ENCODE assay signal across 8 mouse cellular contexts in the genomic region with DNA sequence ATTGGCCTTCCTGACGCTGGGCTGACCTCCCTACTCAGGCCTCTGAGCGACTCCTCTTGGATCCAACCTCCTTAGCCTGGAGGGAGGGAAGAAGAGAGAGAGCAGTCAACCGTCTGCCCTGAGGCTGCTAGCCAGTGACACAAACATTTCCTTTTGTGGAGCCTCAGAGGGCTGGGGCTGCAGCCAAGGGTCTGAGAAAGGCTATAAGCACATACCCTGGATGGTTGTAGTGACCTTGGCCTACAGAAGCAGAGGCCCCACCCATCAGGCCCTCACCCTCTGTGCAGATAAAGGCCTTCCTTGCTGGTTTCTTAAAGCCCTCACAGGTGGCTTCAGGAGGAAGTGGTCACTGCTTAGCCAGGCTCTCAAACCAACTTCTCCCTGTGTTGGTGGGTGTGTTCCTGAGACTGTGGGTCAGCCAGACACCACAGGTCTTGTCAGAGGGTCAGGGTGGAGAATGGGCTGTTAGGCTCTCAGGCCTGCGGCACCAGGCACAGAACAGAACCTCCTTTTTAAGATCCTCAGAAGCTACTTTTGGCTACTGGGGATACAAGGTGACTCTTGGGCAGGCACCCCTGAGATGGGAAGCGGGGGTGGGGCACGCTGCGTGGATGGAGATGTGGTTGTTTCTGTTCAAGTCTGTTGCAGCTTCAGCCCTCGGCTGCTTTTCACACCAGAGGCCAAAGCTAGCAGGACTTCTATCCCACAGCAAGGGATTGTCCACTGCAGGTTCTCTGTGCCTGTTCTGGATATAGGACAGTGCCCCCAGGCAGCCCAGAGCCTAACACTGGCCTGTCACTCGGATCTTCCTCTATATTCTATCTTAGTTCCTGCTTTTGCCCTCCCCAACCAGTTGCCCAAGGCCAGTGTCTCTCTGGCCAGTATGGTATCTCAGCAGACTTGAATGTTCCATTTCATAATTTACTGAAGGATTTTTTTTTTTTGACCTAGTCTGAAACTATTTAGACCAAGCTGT. TPM values are rescaled to one million over a fixed set of nuclear protein-coding genes. Genes with fewer than 3 reads are reported as not detected.
A peak's percentile ranks its signal among the peaks of the same experiment; 100 is the strongest.
DNase-seq lines count a peak whose midpoint lies in the region; ATAC-seq and TF ChIP-seq lines count a peak whose summit lies in the region.

No protein-coding gene starts in this region.

- peak; percentile 44 for DNase-seq in ovary, adult 18-20 months (ENCODE audit: low spot score)
- DNase-seq in ovary, postnatal 14 days (ENCODE audit: low spot score), result no peak
- DNase-seq in kidney, adult 2 months, result peak; percentile 72
- DNase-seq in lung, postnatal 10 days, result peak; percentile 67
- DNase-seq in layer of hippocampus, postnatal 36 days, result no peak
- DNase-seq in cerebellum, adult 18-20 months, result no peak

- peaks cover 24% of the 10 kb centered on the region for H3K4me1 ChIP-seq in forebrain, embryonic 13.5 days
- H3K4me1 ChIP-seq in kidney, adult 2 months (ENCODE audit: control insufficient read depth, insufficient read depth, low read length), result peaks cover 37% of the 10 kb centered on the region
- H3K4me1 ChIP-seq in stomach, embryonic 14.5 days (ENCODE audit: control insufficient read depth, insufficient read depth, low read length), result peaks cover 31% of the 10 kb centered on the region

- H3K9ac ChIP-seq in forebrain, embryonic 13.5 days, result peak overlapping the region; percentile 50
- H3K9ac ChIP-seq in stomach, embryonic 14.5 days (replicated peaks; ENCODE audit: low read depth, low read length), result no peak overlapping the region

- no peak overlapping the region for H3K4me2 ChIP-seq in forebrain, embryonic 13.5 days
- no peak overlapping the region for H3K4me2 ChIP-seq in stomach, embryonic 14.5 days (replicated peaks; ENCODE audit: low read depth, low read length)

- H3K4me3 ChIP-seq in forebrain, embryonic 13.5 days, result no peak overlapping the region
- no peak overlapping the region for H3K4me3 ChIP-seq in kidney, adult 2 months (ENCODE audit: insufficient read depth, low read depth, low read length)
- no peak overlapping the region for H3K4me3 ChIP-seq in stomach, embryonic 14.5 days (ENCODE audit: low read depth, low read length)

- H3K27me3 ChIP-seq in forebrain, embryonic 13.5 days, result no peaks in the 10 kb centered on the region
- no peaks in the 10 kb centered on the region for H3K27me3 ChIP-seq in kidney, adult 2 months (replicated peaks; ENCODE audit: control insufficient read depth, insufficient read depth, low read length)
- no peaks in the 10 kb centered on the region for H3K27me3 ChIP-seq in stomach, embryonic 14.5 days (ENCODE audit: control insufficient read depth, insufficient read depth, low read length)

- no peaks in the 10 kb centered on the region for H3K9me3 ChIP-seq in forebrain, embryonic 13.5 days (replicated peaks)
- H3K9me3 ChIP-seq in stomach, embryonic 14.5 days (ENCODE audit: control insufficient read depth, low read depth, low read length), result no peaks in the 10 kb centered on the region

- 81% methylated on average over 9 of the region's 9 CpGs for WGBS in forebrain, embryonic 13.5 days
- 59% methylated on average over 9 of the region's 9 CpGs for WGBS in kidney, adult 2 months
- WGBS in stomach, embryonic 14.5 days, result 61% methylated on average over 9 of the region's 9 CpGs

- no peaks in the 10 kb centered on the region for H3K36me3 ChIP-seq in forebrain, embryonic 13.5 days (ENCODE audit: poor library complexity, severe bottlenecking)
- no peaks in the 10 kb centered on the region for H3K36me3 ChIP-seq in kidney, adult 2 months (ENCODE audit: control insufficient read depth, insufficient read depth, low read length)
- H3K36me3 ChIP-seq in stomach, embryonic 14.5 days (ENCODE audit: control insufficient read depth, insufficient read depth, low read length), result no peaks in the 10 kb centered on the region

- no peak for TF ChIP-seq CTCF in kidney, adult 2 months (conservative IDR thresholded peaks at IDR 0.05; ENCODE audit: insufficient read depth, insufficient read length, low read depth, low read length)

- no peak for ATAC-seq in forebrain, embryonic 13.5 days
- no peak for ATAC-seq in stomach, embryonic 14.5 days (ENCODE audit: insufficient number of reproducible peaks, insufficient read depth, low FRiP score, low read depth)

- H3K27ac ChIP-seq in forebrain, embryonic 13.5 days, result peak overlapping the region; percentile 25
- H3K27ac ChIP-seq in kidney, adult 2 months (ENCODE audit: insufficient read depth, low read depth, low read length), result peak overlapping the region; percentile 86
- H3K27ac ChIP-seq in stomach, embryonic 14.5 days (ENCODE audit: low read length), result peak overlapping the region; percentile 83

- TF ChIP-seq POLR2A in kidney, adult 2 months (IDR thresholded peaks at IDR 0.05; ENCODE audit: low read depth, low read length), result no peak

RNA-seq across cellular contexts. Expression of a gene that starts 34.1 kb away (rescaled TPM):
- polyA plus RNA-seq in forebrain, embryonic 13.5 days (2015; fragmentation: Nextera tagmentation; extraction: Ambion mirVana), result 2,754 and 3,239 TPM in 2 replicates
- polyA plus RNA-seq in kidney, adult 2 months (2012; rRNA removed), result 622 and 651 TPM in 2 replicates
- polyA plus RNA-seq in stomach, embryonic 14.5 days (2014; fragmentation: Nextera tagmentation; extraction: Ambion mirVana), result 2,677 and 2,766 TPM in 2 replicates
- 100 to 1,000 TPM; 507 to 508 TPM for total RNA-seq in layer of hippocampus, postnatal 36 days (2021)

Comparison
In these comparisons a context has a peak if more than half of its experiments do, and no peak if none do; other contexts are left out.
1. DNase-seq: peak in ovary, adult 18-20 months (single experiment), kidney, adult 2 months (single experiment) and lung, postnatal 10 days (single experiment); none in ovary, postnatal 14 days (single experiment), layer of hippocampus, postnatal 36 days (0 of 2) and cerebellum, adult 18-20 months (0 of 2).
2. H3K27ac ChIP-seq: peak in every context shown above with its lines; median percentile 86 in kidney, adult 2 months; 83 in stomach, embryonic 14.5 days; 25 in forebrain, embryonic 13.5 days.